Mouse (Mus musculus): ENCODE results near the gene Tenm2. TPM values are rescaled to one million over a fixed set of nuclear protein-coding genes. Genes with fewer than 3 reads are reported as not detected.

The Tenm2 gene
- polyA plus RNA-seq, 1 experiment from 2014 or later = 30.2 TPM

DNA sequence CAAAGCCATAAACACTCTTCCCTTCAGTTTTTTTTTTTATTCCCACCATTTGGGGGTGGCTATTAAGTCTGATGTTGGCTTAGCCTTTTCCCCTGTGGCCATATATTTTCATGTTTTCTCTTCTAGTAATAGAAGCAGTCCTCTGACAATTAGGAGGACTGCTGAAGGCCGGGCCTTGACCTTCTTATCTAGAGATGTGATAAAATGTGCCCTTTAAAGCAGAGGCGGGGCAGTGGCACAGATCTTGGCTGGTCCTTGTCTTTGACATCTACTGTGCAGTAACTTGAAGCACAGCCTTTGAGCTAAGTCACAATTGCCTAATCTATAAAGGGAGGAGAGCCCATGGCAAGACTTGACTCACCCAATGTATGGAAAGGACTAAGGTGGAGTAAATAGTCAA is 789.4 kb downstream of the Tenm2 start:
- no peaks in the 10 kb centered on the region for H3K27me3 ChIP-seq (ENCODE audit: control insufficient read depth, insufficient read depth, low read length)
- WGBS = 84% methylated on average over 2 of the region's 2 CpGs

DNA sequence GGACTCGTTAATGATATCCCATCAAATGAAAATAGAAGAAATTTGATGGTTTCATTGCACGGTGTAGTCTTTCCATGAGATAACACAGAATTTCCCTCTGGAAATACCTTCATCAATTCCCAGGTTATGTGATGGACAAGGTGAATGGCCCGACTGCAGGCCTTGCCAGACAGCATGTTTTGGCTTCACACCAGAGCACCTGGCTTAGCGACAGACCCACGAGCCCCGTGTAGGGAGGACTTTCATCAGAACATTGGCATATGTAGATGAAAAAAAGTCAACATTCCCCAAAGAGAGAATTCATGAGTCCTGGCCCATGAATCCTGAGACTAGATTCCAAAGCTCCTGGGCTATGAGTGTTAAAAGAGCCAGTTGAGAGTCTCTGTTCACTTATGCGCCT is 791.9 kb downstream of the Tenm2 start:
- H3K36me3 ChIP-seq (replicated peaks; ENCODE audit: control insufficient read depth, insufficient read depth) = no peaks in the 10 kb centered on the region
- no peak overlapping the region for H3K9ac ChIP-seq
- H3K27me3 ChIP-seq (ENCODE audit: control insufficient read depth, insufficient read depth, low read length) = no peaks in the 10 kb centered on the region
- no peaks in the 10 kb centered on the region for H3K9me3 ChIP-seq (ENCODE audit: control insufficient read depth, low read length)
- no peak for ATAC-seq (ENCODE audit: low FRiP score)
- no peak overlapping the region for H3K4me2 ChIP-seq (replicated peaks)
- H3K27ac ChIP-seq = no peak overlapping the region
- no peak for DNase-seq (ENCODE audit: low spot score)
- 91% methylated on average over 7 of the region's 7 CpGs for WGBS
- peaks cover 9% of the 10 kb centered on the region; the same call in 1 of the 2 replicates for H3K4me1 ChIP-seq (replicated peaks; ENCODE audit: control insufficient read depth, insufficient read depth, low read length)
- no peak overlapping the region for H3K4me3 ChIP-seq (replicated peaks; ENCODE audit: low read length)

More for the DNA sequence above, 789.4 kb downstream of the Tenm2 start:
- H3K27ac ChIP-seq = no peak overlapping the region
- DNase-seq (ENCODE audit: low spot score) (no peak), ATAC-seq (ENCODE audit: low FRiP score) (no peak)
- H3K9ac ChIP-seq = no peak overlapping the region
- peaks cover 9% of the 10 kb centered on the region; the same call in 1 of the 2 replicates for H3K4me1 ChIP-seq (replicated peaks; ENCODE audit: control insufficient read depth, insufficient read depth, low read length)
- no peak overlapping the region for H3K4me2 ChIP-seq (replicated peaks)
- H3K4me3 ChIP-seq (replicated peaks; ENCODE audit: low read length) = no peak overlapping the region
- no peaks in the 10 kb centered on the region for H3K36me3 ChIP-seq (replicated peaks; ENCODE audit: control insufficient read depth, insufficient read depth)
- no peaks in the 10 kb centered on the region for H3K9me3 ChIP-seq (ENCODE audit: control insufficient read depth, low read length)

DNA sequence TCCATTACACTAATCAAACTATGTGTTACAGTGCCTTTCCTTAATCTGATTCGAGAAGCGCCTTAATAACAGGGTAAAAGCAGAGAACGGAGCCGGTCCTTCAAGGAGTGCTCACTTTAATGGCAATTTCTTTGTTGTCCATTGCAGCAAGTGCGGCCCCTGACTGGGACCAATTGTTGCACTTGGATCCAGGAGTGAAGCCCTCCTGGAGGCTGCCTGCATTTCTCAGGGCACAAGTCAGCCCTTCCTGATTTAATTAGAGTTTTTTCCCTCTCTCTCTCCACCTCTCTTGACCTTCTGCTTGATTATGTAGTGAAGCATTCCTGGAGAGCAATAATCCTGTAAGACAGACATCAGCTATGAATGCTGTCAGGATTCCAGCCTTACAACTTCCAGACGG is 794.0 kb downstream of the Tenm2 start:
- ATAC-seq (ENCODE audit: low FRiP score) (no peak), DNase-seq (ENCODE audit: low spot score) (no peak)
- Histone ChIP-seq H3K9ac (no peak overlapping the region), H3K4me3 (replicated peaks; ENCODE audit: low read length) (no peak overlapping the region), H3K27me3 (ENCODE audit: control insufficient read depth, insufficient read depth, low read length) (no peaks in the 10 kb centered on the region), H3K36me3 (replicated peaks; ENCODE audit: control insufficient read depth, insufficient read depth) (no peaks in the 10 kb centered on the region), H3K9me3 (ENCODE audit: control insufficient read depth, low read length) (no peaks in the 10 kb centered on the region), H3K4me2 (replicated peaks) (no peak overlapping the region), H3K4me1 (replicated peaks; ENCODE audit: control insufficient read depth, insufficient read depth, low read length) (peaks cover 9% of the 10 kb centered on the region; the same call in 1 of the 2 replicates), H3K27ac (no peak overlapping the region)
- 13% methylated on average over 6 of the region's 6 CpGs for WGBS

DNA sequence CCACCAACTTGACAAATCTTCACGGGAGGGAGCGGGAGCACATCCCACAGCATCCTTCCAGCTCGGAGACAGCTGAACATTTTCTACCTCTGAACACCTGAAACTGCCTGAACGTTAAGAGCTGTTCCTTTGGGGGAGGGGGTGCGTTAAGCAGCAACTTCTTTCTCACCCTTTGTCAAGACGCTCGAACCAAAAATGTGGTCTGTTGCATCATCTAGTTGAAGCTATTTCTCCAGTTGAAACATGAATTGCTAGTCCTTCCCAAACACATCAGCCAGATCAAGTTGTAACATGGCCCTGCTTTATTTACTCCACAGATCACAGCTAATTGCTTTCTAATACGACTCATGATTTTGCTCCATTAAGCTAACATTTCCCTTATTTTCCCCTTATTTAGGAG is 799.5 kb downstream of the Tenm2 start:
- ATAC-seq (ENCODE audit: low FRiP score) (no peak), DNase-seq (ENCODE audit: low spot score) (no peak)
- Histone ChIP-seq H3K27me3 (ENCODE audit: control insufficient read depth, insufficient read depth, low read length) (no peaks in the 10 kb centered on the region), H3K4me1 (replicated peaks; ENCODE audit: control insufficient read depth, insufficient read depth, low read length) (no peaks in the 10 kb centered on the region), H3K27ac (no peak overlapping the region), H3K4me3 (replicated peaks; ENCODE audit: low read length) (no peak overlapping the region), H3K9ac (no peak overlapping the region), H3K36me3 (replicated peaks; ENCODE audit: control insufficient read depth, insufficient read depth) (no peaks in the 10 kb centered on the region), H3K4me2 (replicated peaks) (no peak overlapping the region), H3K9me3 (ENCODE audit: control insufficient read depth, low read length) (no peaks in the 10 kb centered on the region)
- WGBS = 59% methylated on average over 8 of the region's 8 CpGs

DNA sequence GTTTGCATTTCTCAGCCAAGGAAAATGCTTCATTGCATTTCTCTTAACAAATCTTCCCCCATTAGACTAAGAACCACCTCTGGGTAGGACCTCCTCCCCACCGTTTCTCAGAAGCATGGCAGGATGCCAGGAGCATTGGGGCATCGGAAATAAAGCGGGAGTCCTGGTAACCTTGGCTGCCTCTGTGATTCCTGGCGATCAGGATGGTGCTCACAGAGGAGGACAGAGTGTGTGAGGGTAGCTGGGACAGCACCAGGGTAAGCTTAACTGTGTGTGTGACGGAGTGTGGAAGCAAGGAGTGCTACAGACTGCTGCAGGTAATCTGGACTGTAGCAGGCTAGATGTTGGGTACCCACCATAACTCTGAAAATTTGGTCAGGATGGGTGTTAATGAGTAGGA is 806.8 kb downstream of the Tenm2 start:
- Histone ChIP-seq H3K4me2 (replicated peaks) (no peak overlapping the region), H3K36me3 (replicated peaks; ENCODE audit: control insufficient read depth, insufficient read depth) (no peaks in the 10 kb centered on the region), H3K27ac (no peak overlapping the region), H3K27me3 (ENCODE audit: control insufficient read depth, insufficient read depth, low read length) (no peaks in the 10 kb centered on the region), H3K9ac (no peak overlapping the region), H3K4me3 (replicated peaks; ENCODE audit: low read length) (no peak overlapping the region), H3K4me1 (replicated peaks; ENCODE audit: control insufficient read depth, insufficient read depth, low read length) (0 out of 2 replicates have a peak, but pooled peaks cover 6% of the 10 kb centered on the region), H3K9me3 (ENCODE audit: control insufficient read depth, low read length) (no peaks in the 10 kb centered on the region)
- 41% methylated on average over 5 of the region's 5 CpGs for WGBS
- no peak for DNase-seq (ENCODE audit: low spot score)
- ATAC-seq (ENCODE audit: low FRiP score) = peak; percentile 51; the same call in 1 of the 2 replicates

DNA sequence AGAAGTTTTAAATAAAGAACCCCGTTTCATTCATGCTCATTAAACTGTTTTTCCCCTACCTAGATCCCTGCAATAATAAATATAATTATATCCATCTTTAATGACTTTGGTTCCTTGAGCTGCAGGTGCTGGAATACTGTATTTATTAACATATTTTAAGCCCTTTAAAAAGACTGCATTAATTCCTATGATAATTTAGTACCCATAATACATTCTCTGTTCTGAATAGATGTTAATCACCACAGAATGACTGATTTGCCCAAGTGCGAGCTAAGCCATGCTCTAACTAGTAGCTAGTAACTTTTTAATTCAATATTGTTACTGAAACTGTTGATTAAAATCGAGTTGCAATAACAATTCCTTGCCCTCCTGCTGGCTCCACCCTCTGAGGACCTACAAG is 810.8 kb downstream of the Tenm2 start:
- Histone ChIP-seq H3K4me1 (replicated peaks; ENCODE audit: control insufficient read depth, insufficient read depth, low read length) (0 out of 2 replicates have a peak, but pooled peaks cover 6% of the 10 kb centered on the region), H3K27ac (no peak overlapping the region), H3K9ac (no peak overlapping the region), H3K4me3 (replicated peaks; ENCODE audit: low read length) (no peak overlapping the region), H3K9me3 (ENCODE audit: control insufficient read depth, low read length) (no peaks in the 10 kb centered on the region), H3K27me3 (ENCODE audit: control insufficient read depth, insufficient read depth, low read length) (no peaks in the 10 kb centered on the region), H3K36me3 (replicated peaks; ENCODE audit: control insufficient read depth, insufficient read depth) (no peaks in the 10 kb centered on the region), H3K4me2 (replicated peaks) (no peak overlapping the region)
- 65% methylated on average over 3 of the region's 3 CpGs for WGBS
- ATAC-seq (ENCODE audit: low FRiP score) (no peak), DNase-seq (ENCODE audit: low spot score) (no peak)

DNA sequence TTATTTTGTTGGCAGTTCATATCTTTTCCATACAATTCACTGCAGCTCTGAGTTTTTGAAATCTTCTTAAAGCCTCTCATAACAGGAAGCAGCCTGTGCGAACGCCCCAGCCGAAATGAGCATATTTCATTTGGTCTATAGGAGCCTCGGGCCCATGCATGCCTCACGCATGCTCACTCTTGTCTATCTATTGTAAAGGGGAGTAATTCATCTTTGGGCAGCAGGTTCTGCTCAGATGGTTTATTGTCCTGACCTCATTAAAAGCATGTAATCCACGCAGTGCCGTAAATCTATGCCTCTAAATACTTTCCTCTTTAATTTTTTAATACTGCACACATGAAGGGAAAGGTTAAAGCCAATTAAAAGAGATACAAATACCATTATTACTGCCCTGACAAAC is 815.7 kb downstream of the Tenm2 start:
- Histone ChIP-seq H3K4me2 (replicated peaks) (no peak overlapping the region), H3K4me3 (replicated peaks; ENCODE audit: low read length) (no peak overlapping the region), H3K9ac (no peak overlapping the region), H3K36me3 (replicated peaks; ENCODE audit: control insufficient read depth, insufficient read depth) (no peaks in the 10 kb centered on the region), H3K27ac (no peak overlapping the region), H3K9me3 (ENCODE audit: control insufficient read depth, low read length) (no peaks in the 10 kb centered on the region), H3K4me1 (replicated peaks; ENCODE audit: control insufficient read depth, insufficient read depth, low read length) (0 out of 2 replicates have a peak, but pooled peaks cover 4% of the 10 kb centered on the region), H3K27me3 (ENCODE audit: control insufficient read depth, insufficient read depth, low read length) (no peaks in the 10 kb centered on the region)
- DNase-seq (ENCODE audit: low spot score) (no peak), ATAC-seq (ENCODE audit: low FRiP score) (no peak)
- 48% methylated on average over 7 of the region's 7 CpGs for WGBS

DNA sequence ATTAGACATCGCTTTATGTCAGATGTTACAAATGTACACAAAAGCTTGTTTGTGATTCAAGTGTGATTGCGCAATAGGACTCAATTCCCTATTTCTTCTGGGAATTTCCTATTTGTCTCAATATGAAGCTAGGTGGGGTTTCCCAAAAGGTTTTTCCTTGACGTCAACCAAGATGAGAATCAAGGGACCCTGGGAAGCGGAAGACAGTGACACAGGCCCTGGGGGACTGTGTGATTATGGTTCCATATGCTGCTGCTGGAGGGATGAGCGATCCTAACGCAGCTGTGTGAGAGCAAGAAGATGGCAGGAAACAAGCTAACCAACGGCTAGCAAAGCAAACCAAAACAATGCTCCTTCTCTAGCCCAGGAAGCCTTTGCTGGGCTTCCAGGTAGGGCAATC is 820.5 kb downstream of the Tenm2 start:
- H3K4me1 ChIP-seq (replicated peaks; ENCODE audit: control insufficient read depth, insufficient read depth, low read length) = 0 out of 2 replicates have a peak, but pooled peaks cover 18% of the 10 kb centered on the region
- H3K27me3 ChIP-seq (ENCODE audit: control insufficient read depth, insufficient read depth, low read length) = no peaks in the 10 kb centered on the region
- no peak for DNase-seq (ENCODE audit: low spot score)
- no peak for ATAC-seq (ENCODE audit: low FRiP score)
- H3K9ac ChIP-seq = no peak overlapping the region
- no peaks in the 10 kb centered on the region for H3K36me3 ChIP-seq (replicated peaks; ENCODE audit: control insufficient read depth, insufficient read depth)
- WGBS = 50% methylated on average over 7 of the region's 7 CpGs
- H3K4me3 ChIP-seq (replicated peaks; ENCODE audit: low read length) = no peak overlapping the region
- no peaks in the 10 kb centered on the region for H3K9me3 ChIP-seq (ENCODE audit: control insufficient read depth, low read length)
- H3K4me2 ChIP-seq (replicated peaks) = no peak overlapping the region
- no peak overlapping the region for H3K27ac ChIP-seq

DNA sequence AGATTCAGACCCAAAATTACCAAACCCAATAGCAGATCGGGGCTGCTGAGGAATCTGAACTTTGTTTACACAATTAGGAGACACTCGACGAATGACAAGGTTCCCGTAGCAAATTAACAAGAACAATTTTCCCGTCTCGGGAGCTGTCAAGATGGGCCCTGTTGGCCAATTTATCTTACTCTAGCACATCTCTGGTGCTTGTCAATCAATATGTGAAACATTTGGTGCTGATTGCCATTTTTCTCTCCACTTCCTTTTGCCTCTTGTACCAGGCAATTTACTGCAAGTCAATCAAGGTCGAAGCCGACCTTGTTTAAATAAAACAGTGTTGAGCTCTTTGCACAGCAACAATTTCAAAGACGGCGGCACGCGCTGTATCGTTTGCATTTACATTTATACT is 824.9 kb downstream of the Tenm2 start:
- H3K27me3 ChIP-seq (ENCODE audit: control insufficient read depth, insufficient read depth, low read length) = no peaks in the 10 kb centered on the region
- H3K4me3 ChIP-seq (replicated peaks; ENCODE audit: low read length) = no peak overlapping the region
- no peak overlapping the region for H3K9ac ChIP-seq
- 50% methylated on average over 13 of the region's 13 CpGs for WGBS
- H3K4me1 ChIP-seq (replicated peaks; ENCODE audit: control insufficient read depth, insufficient read depth, low read length) = 0 out of 2 replicates have a peak, but pooled peaks cover 18% of the 10 kb centered on the region
- ATAC-seq (ENCODE audit: low FRiP score) (no peak), DNase-seq (ENCODE audit: low spot score) (no peak)
- no peaks in the 10 kb centered on the region for H3K9me3 ChIP-seq (ENCODE audit: control insufficient read depth, low read length)
- H3K36me3 ChIP-seq (replicated peaks; ENCODE audit: control insufficient read depth, insufficient read depth) = no peaks in the 10 kb centered on the region
- no peak overlapping the region for H3K4me2 ChIP-seq (replicated peaks)
- no peak overlapping the region for H3K27ac ChIP-seq
